Mouse (Mus musculus) embryonic facial prominence, embryonic 12.5 days (tissue): ENCODE data around the gene Nuf2. TPM values are rescaled to one million over a fixed set of nuclear protein-coding genes. Genes with fewer than 3 reads are reported as not detected.
"Not testable (repeated sequence)": the region's sequence is repeated elsewhere in the genome, so short reads cannot be mapped to it uniquely, and the experiment has no call there.

Source experiments
- ATAC-seq: fragments of 200-750 bp; cut with Nextera tagmentation; 2 replicates; pipeline ENCODE4 v1.8.0; 2017; ENCODE audit not compliant: insufficient number of reproducible peaks, insufficient read depth, low FRiP score, low TSS enrichment
- H3K27ac ChIP-seq: fragments of 300-500 bp; sonication (generic); 2 replicates; pipeline ENCODE4 v1.5.1; 2016; ENCODE audit warnings: mild to moderate bottlenecking
- H3K27me3 ChIP-seq: fragments of 300-500 bp; sonication (generic); 2 replicates; pipeline ENCODE4 v1.6.1; 2016; ENCODE audit warnings: mild to moderate bottlenecking, moderate library complexity
- H3K36me3 ChIP-seq: fragments of 300-500 bp; sonication (generic); 2 replicates; pipeline ENCODE4 v1.6.1; 2016; ENCODE audit warnings: mild to moderate bottlenecking
- H3K4me1 ChIP-seq: fragments of 300-500 bp; sonication (generic); 2 replicates; pipeline ENCODE4 v1.6.1; 2016
- H3K4me2 ChIP-seq: fragments of 300-500 bp; sonication (generic); replicated peaks from 2 replicates; pipeline ENCODE4 v1.6.1; 2016; ENCODE audit warnings: mild to moderate bottlenecking, moderate library complexity
- H3K4me3 ChIP-seq: fragments of 300-500 bp; sonication (generic); 2 replicates; pipeline ENCODE4 v1.5.1; 2016; ENCODE audit warnings: mild to moderate bottlenecking
- H3K9ac ChIP-seq: fragments of 300-500 bp; sonication (generic); 2 replicates; pipeline ENCODE4 v1.6.1; 2016; ENCODE audit warnings: mild to moderate bottlenecking, moderate library complexity
- H3K9me3 ChIP-seq: fragments of 300-500 bp; sonication (generic); 2 replicates; pipeline ENCODE4 v1.6.1; 2016; ENCODE audit warnings: mild to moderate bottlenecking, moderate library complexity
- WGBS: fragments of 180-500 bp; shearing (Covaris S2); methylation state at CpG from one replicate; pipeline ENCODE4 v1.1.7; 2016; 5-methylcytosine and 5-hydroxymethylcytosine counted together
- polyA plus RNA-seq: library from polyadenylated mRNA; unstranded; fragments of >200 nt; fragmentation: Nextera tagmentation; extraction: Ambion mirVana; gene quantifications from 2 replicates; pipeline ENCODE4 v1.2.1, GENCODE M21; 2016

Gene Nuf2
- polyA plus RNA-seq, 1 experiment from 2014 or later = 61.4 TPM

- ATAC-seq, H3K4me2 ChIP-seq, H3K27ac ChIP-seq, H3K4me1 ChIP-seq, H3K9ac ChIP-seq, H3K4me3 ChIP-seq, H3K9me3 ChIP-seq, H3K27me3 ChIP-seq: not testable (repeated sequence)
- H3K36me3 ChIP-seq = peaks cover 50% of the 10 kb centered on the region
- WGBS = 99% methylated on average over 7 of the region's 7 CpGs
Measured at GRCm38 (mm10) chr1:169517899-169518517, 13.3 kb downstream of the Nuf2 start.

DNA sequence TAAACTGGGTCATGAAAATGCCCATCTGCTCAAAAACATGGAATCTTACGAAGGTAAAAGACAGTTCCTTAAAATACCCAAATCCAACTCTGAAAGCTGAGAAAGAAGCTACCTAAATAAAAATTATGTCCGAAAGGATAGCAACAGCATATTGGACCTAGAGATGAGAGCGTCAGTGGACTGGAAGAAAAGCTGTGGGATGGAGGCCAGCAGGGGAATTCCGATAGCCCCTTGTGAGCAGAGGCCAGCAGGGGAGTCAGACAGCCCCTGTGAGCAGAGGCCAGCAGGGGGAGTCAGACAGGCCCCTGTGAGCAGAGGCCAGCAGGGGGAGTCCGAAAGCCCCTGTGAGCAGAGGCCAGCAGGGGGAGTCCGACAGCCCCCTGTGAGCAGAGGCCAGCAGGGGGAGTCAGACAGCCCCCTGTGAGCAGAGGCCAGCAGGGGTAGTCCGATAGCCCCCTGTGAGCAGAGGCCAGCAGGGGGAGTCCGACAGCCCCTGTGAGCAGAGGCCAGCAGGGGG is 13.8 kb downstream of the Nuf2 start:
- Histone ChIP-seq H3K4me3 (no peak overlapping the region), H3K4me2 (no peak overlapping the region), H3K9ac (no peak overlapping the region), H3K9me3 (no peaks in the 10 kb centered on the region), H3K4me1 (no peaks in the 10 kb centered on the region), H3K36me3 (peaks cover 48% of the 10 kb centered on the region), H3K27ac (no peak overlapping the region), H3K27me3 (no peaks in the 10 kb centered on the region)
- ATAC-seq = no peak
- WGBS = 96% methylated on average over 8 of the region's 8 CpGs

DNA sequence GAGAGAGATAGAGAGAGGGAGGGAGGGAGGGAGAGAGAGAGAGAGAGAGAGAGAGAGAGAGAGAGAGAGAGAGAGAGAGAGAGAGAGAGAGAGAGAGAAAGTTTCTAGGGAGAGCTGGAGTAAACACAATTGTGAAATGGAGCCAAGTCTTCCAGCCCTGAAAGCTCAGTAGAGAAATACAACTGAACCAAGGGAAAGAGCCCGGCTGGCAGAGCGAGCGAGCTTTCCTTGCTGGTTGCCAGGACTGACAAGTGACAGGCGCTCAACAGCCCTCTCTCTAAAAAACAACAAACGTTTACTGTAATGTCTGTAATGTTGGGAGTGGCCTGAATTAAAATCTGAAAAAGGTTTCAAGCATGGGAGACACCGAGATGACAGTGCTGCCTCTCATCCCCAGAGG is 24.9 kb downstream of the Nuf2 start:
- Histone ChIP-seq H3K9me3 (no peaks in the 10 kb centered on the region), H3K9ac (no peak overlapping the region), H3K27ac (no peak overlapping the region), H3K4me2 (no peak overlapping the region), H3K4me1 (no peaks in the 10 kb centered on the region), H3K36me3 (peaks cover 67% of the 10 kb centered on the region), H3K4me3 (no peak overlapping the region), H3K27me3 (no peaks in the 10 kb centered on the region)
- ATAC-seq = no peak
- 86% methylated on average over 6 of the region's 6 CpGs for WGBS

GRCm38 (mm10) chr1:169502876-169503275 is 28.4 kb downstream of the Nuf2 start:
- H3K4me3 ChIP-seq = no peak overlapping the region
- H3K4me2 ChIP-seq = no peak overlapping the region
- H3K4me1 ChIP-seq = no peaks in the 10 kb centered on the region
- peaks cover 71% of the 10 kb centered on the region for H3K36me3 ChIP-seq
- no peaks in the 10 kb centered on the region for H3K27me3 ChIP-seq
- ATAC-seq = no peak
- no peak overlapping the region for H3K9ac ChIP-seq
- H3K27ac ChIP-seq = no peak overlapping the region
- no peaks in the 10 kb centered on the region for H3K9me3 ChIP-seq
- 91% methylated on average over 3 of the region's 3 CpGs for WGBS

- Histone ChIP-seq H3K27me3 (no peaks in the 10 kb centered on the region), H3K9ac (no peak overlapping the region), H3K36me3 (peaks cover 21% of the 10 kb centered on the region), H3K9me3 (no peaks in the 10 kb centered on the region), H3K4me1 (no peaks in the 10 kb centered on the region), H3K4me3 (no peak overlapping the region), H3K4me2 (no peak overlapping the region), H3K27ac (no peak overlapping the region)
- no peak for ATAC-seq
- WGBS = 69% methylated on average over 8 of the region's 8 CpGs
Measured at GRCm38 (mm10) chr1:169495621-169496020, 35.6 kb downstream of the Nuf2 start.

DNA sequence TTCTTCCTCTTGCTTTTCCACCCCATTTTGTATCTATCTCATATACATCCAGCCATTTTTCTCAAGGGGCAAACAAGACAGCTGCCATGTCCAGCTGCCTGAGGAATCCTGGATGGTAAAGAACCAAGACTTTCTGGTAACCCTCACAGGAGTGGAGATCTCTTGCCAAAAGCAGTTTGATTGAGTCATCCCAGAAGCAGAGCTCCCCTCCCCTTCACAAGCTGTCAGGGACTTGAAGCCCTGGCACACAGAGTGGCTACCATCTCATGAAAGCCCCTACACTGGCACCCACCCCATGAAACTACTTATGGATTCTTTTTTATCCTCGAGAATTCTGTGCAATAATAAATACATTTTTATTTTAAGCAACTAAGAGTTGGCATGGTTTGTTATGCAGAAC is 39.7 kb downstream of the Nuf2 start:
- Histone ChIP-seq H3K27ac (no peak overlapping the region), H3K27me3 (no peaks in the 10 kb centered on the region), H3K9ac (no peak overlapping the region), H3K4me2 (no peak overlapping the region), H3K9me3 (no peaks in the 10 kb centered on the region), H3K4me1 (no peaks in the 10 kb centered on the region), H3K36me3 (no peaks in the 10 kb centered on the region), H3K4me3 (no peak overlapping the region)
- ATAC-seq = no peak
- 86% methylated on average over 1 of the region's 1 CpGs for WGBS

DNA sequence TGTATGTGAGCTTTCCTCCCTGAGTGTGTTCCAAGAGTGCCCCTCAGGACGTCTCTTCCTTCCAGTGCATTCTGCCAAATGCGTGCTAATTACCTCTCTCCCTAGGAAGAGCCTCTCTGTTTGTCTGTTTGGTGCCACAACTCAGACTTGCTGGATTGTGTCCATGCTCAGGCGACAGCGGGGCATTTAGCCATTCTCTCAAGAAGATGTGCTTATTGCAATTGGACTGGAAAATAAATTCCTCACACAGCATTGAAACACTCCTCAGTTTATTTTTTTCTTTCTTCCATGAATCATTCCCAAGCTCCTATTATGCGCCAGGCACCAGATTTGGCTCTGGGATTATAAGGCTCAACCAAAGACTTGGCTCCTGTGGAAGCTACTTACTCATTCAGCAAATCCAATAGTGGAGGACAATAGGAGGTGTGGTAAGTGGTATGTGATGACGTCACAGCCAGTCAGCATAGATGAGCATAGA is 45.8 kb downstream of the Nuf2 start:
- no peak overlapping the region for H3K4me3 ChIP-seq
- H3K27ac ChIP-seq = no peak overlapping the region
- H3K9me3 ChIP-seq = no peaks in the 10 kb centered on the region
- no peak overlapping the region for H3K4me2 ChIP-seq
- H3K36me3 ChIP-seq = no peaks in the 10 kb centered on the region
- no peak for ATAC-seq
- no peak overlapping the region for H3K9ac ChIP-seq
- 64% methylated on average over 6 of the region's 6 CpGs for WGBS
- no peaks in the 10 kb centered on the region for H3K27me3 ChIP-seq
- H3K4me1 ChIP-seq = no peaks in the 10 kb centered on the region

- WGBS = 59% methylated on average over 4 of the region's 4 CpGs
Measured at GRCm38 (mm10) chr1:169484565-169484964, 46.7 kb downstream of the Nuf2 start.

GRCm38 (mm10) chr1:169482596-169483335 is 48.5 kb downstream of the Nuf2 start:
- 94% methylated on average over 6 of the region's 6 CpGs for WGBS
- Histone ChIP-seq H3K27ac (no peak overlapping the region), H3K4me3 (no peak overlapping the region), H3K36me3 (no peaks in the 10 kb centered on the region), H3K4me2 (no peak overlapping the region), H3K27me3 (no peaks in the 10 kb centered on the region), H3K9me3 (no peaks in the 10 kb centered on the region), H3K4me1 (no peaks in the 10 kb centered on the region), H3K9ac (no peak overlapping the region)
- no peak for ATAC-seq

More at GRCm38 (mm10) chr1:169484565-169484964, 46.7 kb downstream of the Nuf2 start:
- no peak for ATAC-seq
- H3K36me3 ChIP-seq = no peaks in the 10 kb centered on the region
- H3K27ac ChIP-seq = no peak overlapping the region
- H3K4me1 ChIP-seq = no peaks in the 10 kb centered on the region
- H3K27me3 ChIP-seq = no peaks in the 10 kb centered on the region
- H3K4me2 ChIP-seq = no peak overlapping the region
- H3K9me3 ChIP-seq = no peaks in the 10 kb centered on the region
- H3K9ac ChIP-seq = no peak overlapping the region
- no peak overlapping the region for H3K4me3 ChIP-seq

DNA sequence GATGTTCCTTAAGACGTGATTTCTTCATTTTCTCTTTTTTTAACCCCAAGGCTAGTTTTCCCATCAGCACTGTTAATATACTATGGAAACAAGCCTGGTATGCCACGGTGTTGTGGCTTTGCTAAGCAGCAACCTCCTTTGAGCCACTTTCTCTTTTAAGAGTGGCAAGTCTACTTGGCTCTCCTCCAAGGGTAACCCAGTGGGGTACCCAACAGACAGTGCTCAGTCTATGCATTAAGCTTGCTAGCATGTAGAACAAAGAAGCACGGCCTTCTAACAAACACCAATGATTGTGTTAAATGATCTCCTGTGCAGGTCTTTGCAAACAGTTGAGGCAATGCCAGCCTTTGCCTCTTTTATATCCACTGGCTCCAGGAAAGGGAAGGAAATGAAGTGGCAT is 60.1 kb downstream of the Nuf2 start:
- Histone ChIP-seq H3K4me1 (no peaks in the 10 kb centered on the region), H3K4me2 (no peak overlapping the region), H3K27me3 (no peaks in the 10 kb centered on the region), H3K36me3 (no peaks in the 10 kb centered on the region), H3K9me3 (no peaks in the 10 kb centered on the region), H3K9ac (no peak overlapping the region), H3K4me3 (no peak overlapping the region), H3K27ac (no peak overlapping the region)
- 79% methylated on average over 3 of the region's 3 CpGs for WGBS
- no peak for ATAC-seq

GRCm38 (mm10) chr1:169467791-169468190 is 63.5 kb downstream of the Nuf2 start:
- no peak overlapping the region for H3K4me3 ChIP-seq
- H3K36me3 ChIP-seq = no peaks in the 10 kb centered on the region
- H3K4me2 ChIP-seq = no peak overlapping the region
- WGBS = 74% methylated on average over 5 of the region's 5 CpGs
- no peak overlapping the region for H3K9ac ChIP-seq
- H3K4me1 ChIP-seq = no peaks in the 10 kb centered on the region
- H3K27ac ChIP-seq = no peak overlapping the region
- H3K27me3 ChIP-seq = no peaks in the 10 kb centered on the region
- no peak for ATAC-seq
- no peaks in the 10 kb centered on the region for H3K9me3 ChIP-seq
